Mouse (Mus musculus) heart, postnatal 0 days (tissue): ENCODE data around the gene Nup62. TPM values are rescaled to one million over a fixed set of nuclear protein-coding genes. Genes with fewer than 3 reads are reported as not detected.

ENCODE experiments used
- ATAC-seq: fragments of 200-750 bp; cut with Nextera tagmentation; 2 replicates; pipeline ENCODE4 v1.8.0; 2017; ENCODE audit warnings: low read depth, moderate number of reproducible peaks, moderate library complexity; ENCODE audit not compliant: insufficient read depth
- DNase-seq: peaks from one replicate; pipeline ENCODE4 v3.0.0-alpha.2; 2016; ENCODE audit warnings: low spot score
- H3K27ac ChIP-seq: fragments of 300-500 bp; sonication (generic); 2 replicates; pipeline ENCODE4 v1.5.1; 2014; ENCODE audit warnings: low read depth, mild to moderate bottlenecking
- H3K27me3 ChIP-seq: fragments of 300-500 bp; sonication (generic); 2 replicates; pipeline ENCODE4 v1.6.1; 2014; ENCODE audit warnings: low read length, mixed read lengths; ENCODE audit not compliant: control insufficient read depth, insufficient read depth
- H3K36me3 ChIP-seq: fragments of 300-500 bp; sonication (generic); replicated peaks from 2 replicates; pipeline ENCODE4 v1.6.1; 2014; ENCODE audit warnings: low read length, mixed read lengths; ENCODE audit not compliant: control insufficient read depth, insufficient read depth
- H3K4me1 ChIP-seq: fragments of 300-500 bp; sonication (generic); 2 replicates; pipeline ENCODE4 v1.6.1; 2014; ENCODE audit warnings: antibody characterized with exemption; ENCODE audit not compliant: control insufficient read depth, insufficient read depth
- H3K4me2 ChIP-seq: fragments of 300-500 bp; sonication (generic); 2 replicates; pipeline ENCODE4 v1.6.1; 2014; ENCODE audit warnings: low read depth, mild to moderate bottlenecking, low read length, moderate library complexity
- H3K4me3 ChIP-seq: fragments of 300-500 bp; sonication (generic); 2 replicates; pipeline ENCODE4 v1.5.1; 2014; ENCODE audit warnings: low read depth, low read length
- H3K9ac ChIP-seq: fragments of 300-500 bp; sonication (generic); replicated peaks from 2 replicates; pipeline ENCODE4 v1.6.1; 2014; ENCODE audit warnings: low read depth, low read length, mixed read lengths
- H3K9me3 ChIP-seq: fragments of 300-500 bp; sonication (generic); replicated peaks from 2 replicates; pipeline ENCODE4 v1.6.1; 2016; ENCODE audit warnings: low read length; ENCODE audit not compliant: control insufficient read depth
- CTCF ChIP-seq: IDR thresholded peaks from 2 replicates; pipeline ENCODE4 v1.5.1; 2016; ENCODE audit warnings: antibody characterized with exemption, control low read depth, low read depth
- EP300 ChIP-seq: IDR thresholded peaks from 2 replicates; pipeline ENCODE4 v1.6.1; 2016; ENCODE audit warnings: antibody characterized with exemption, low read depth
- WGBS: fragments of 180-500 bp; shearing (Covaris S2); extraction: QIAGEN DNeasy Blood & Tissue Kit; methylation state at CpG from one replicate; pipeline ENCODE4 v1.1.7; 2014; 5-methylcytosine and 5-hydroxymethylcytosine counted together
- polyA plus RNA-seq: library from polyadenylated mRNA; unstranded; fragments of >200 nt; fragmentation: Nextera tagmentation; extraction: Ambion mirVana; gene quantifications from 2 replicates; pipeline ENCODE4 v1.2.1, GENCODE M21; 2015
- total RNA-seq: library from RNA; depleted of rRNA; stranded (reverse); fragments of >200 nt; gene quantifications from 2 replicates; pipeline ENCODE4 v1.2.3, GENCODE M21; 2014; ENCODE audit warnings: low replicate concordance

Nup62 gene
- total and polyA plus RNA-seq, 2 experiments from 2014 or later: 40.9 to 75.3 TPM

- peaks cover under 1% of the 10 kb centered on the region; the same call in 1 of the 2 replicates for H3K4me1 ChIP-seq
- no peak overlapping the region for H3K4me3 ChIP-seq
- TF ChIP-seq EP300 (no peak), CTCF (no peak)
- H3K27me3 ChIP-seq: no peaks in the 10 kb centered on the region
- H3K4me2 ChIP-seq: no peak overlapping the region
- H3K9ac ChIP-seq: no peak overlapping the region
- no peaks in the 10 kb centered on the region for H3K9me3 ChIP-seq
- no peak for ATAC-seq
- H3K36me3 ChIP-seq: peaks cover 38% of the 10 kb centered on the region
- 84% methylated on average over 3 of the region's 3 CpGs for WGBS
- H3K27ac ChIP-seq: no peak overlapping the region
- no peak for DNase-seq
Observed at GRCm38 (mm10) chr7:44826771-44827170, 10.9 kb downstream of the Nup62 start.

- TF ChIP-seq CTCF (no peak), EP300 (no peak)
- no peaks in the 10 kb centered on the region for H3K4me1 ChIP-seq
- H3K27ac ChIP-seq: no peak overlapping the region
- ATAC-seq (no peak), DNase-seq (no peak)
- H3K36me3 ChIP-seq: peaks cover 44% of the 10 kb centered on the region
- H3K27me3 ChIP-seq: no peaks in the 10 kb centered on the region
- H3K9ac ChIP-seq: no peak overlapping the region
- H3K4me2 ChIP-seq: no peak overlapping the region
- no peaks in the 10 kb centered on the region for H3K9me3 ChIP-seq
- no peak overlapping the region for H3K4me3 ChIP-seq
- WGBS: 84% methylated on average over 5 of the region's 5 CpGs
Observed at GRCm38 (mm10) chr7:44828706-44829105, 12.8 kb downstream of the Nup62 start.

GRCm38 (mm10) chr7:44832763-44833162, 16.9 kb downstream of the Nup62 start:
- WGBS: 66% methylated on average over 4 of the region's 4 CpGs
- TF ChIP-seq EP300: no peak
- TF ChIP-seq CTCF: no peak
- Histone ChIP-seq H3K36me3 (peaks cover 44% of the 10 kb centered on the region), H3K9me3 (no peaks in the 10 kb centered on the region), H3K9ac (no peak overlapping the region), H3K27me3 (no peaks in the 10 kb centered on the region), H3K4me1 (0 out of 2 replicates have a peak, but pooled peaks cover 8% of the 10 kb centered on the region), H3K4me2 (no peak overlapping the region), H3K4me3 (no peak overlapping the region), H3K27ac (no peak overlapping the region)
- ATAC-seq (no peak), DNase-seq (no peak)

- no peak overlapping the region for H3K4me2 ChIP-seq
Observed at GRCm38 (mm10) chr7:44835373-44836015, 19.6 kb downstream of the Nup62 start.

GRCm38 (mm10) chr7:44836016-44836404, 20.1 kb downstream of the Nup62 start:
- no peak for TF ChIP-seq CTCF
- no peak for TF ChIP-seq EP300
- Histone ChIP-seq H3K4me1 (peaks cover 20% of the 10 kb centered on the region), H3K9me3 (no peaks in the 10 kb centered on the region), H3K27ac (no peak overlapping the region), H3K4me3 (no peak overlapping the region), H3K27me3 (peaks cover 5% of the 10 kb centered on the region; the same call in 1 of the 2 replicates), H3K9ac (no peak overlapping the region), H3K4me2 (no peak overlapping the region), H3K36me3 (peaks cover 20% of the 10 kb centered on the region)
- 31% methylated on average over 3 of the region's 3 CpGs for WGBS
- no peak for ATAC-seq
- DNase-seq: no peak

More at GRCm38 (mm10) chr7:44835373-44836015, 19.6 kb downstream of the Nup62 start:
- Histone ChIP-seq H3K9ac (no peak overlapping the region), H3K27ac (no peak overlapping the region), H3K4me1 (peaks cover 20% of the 10 kb centered on the region), H3K4me3 (no peak overlapping the region), H3K36me3 (peaks cover 22% of the 10 kb centered on the region), H3K27me3 (peaks cover 2% of the 10 kb centered on the region; the same call in 1 of the 2 replicates), H3K9me3 (no peaks in the 10 kb centered on the region)
- ATAC-seq (no peak), DNase-seq (no peak)
- 88% methylated on average over 1 of the region's 1 CpGs for WGBS
- no peak for TF ChIP-seq EP300
- TF ChIP-seq CTCF: no peak
